Mouse (Mus musculus) Patski (cell line): ENCODE data around the gene Canx. TPM values are rescaled to one million over a fixed set of nuclear protein-coding genes. Genes with fewer than 3 reads are reported as not detected.

Experiments used
- ATAC-seq: fragments of 100-300 bp; one replicate; pipeline ENCODE4 v1.8.0; 2021
- CTCF ChIA-PET: fragments of 350-600 bp; sonication (Branson Sonifier 250); formaldehyde crosslinking; loops from one replicate; lab custom pipeline; 2022; ENCODE audit warnings: inconsistent platforms; lab: Charles Lee
- POLR2A ChIA-PET: fragments of 350-600 bp; sonication (Branson Sonifier 250); formaldehyde crosslinking; loops from one replicate; lab custom pipeline; 2022; ENCODE audit warnings: antibody characterized with exemption, inconsistent platforms; lab: Charles Lee
- DNase-seq: peaks from one replicate; pipeline ENCODE4 v3.0.0-alpha.2; 2011; ENCODE audit warnings: low read depth, low spot score
- H3K27me3 ChIP-seq: fragments of 371-371 bp; one replicate; pipeline ENCODE4 v1.5.1; 2021
- CTCF ChIP-seq: fragments of 100-300 bp; IDR thresholded peaks from one replicate; pipeline ENCODE4 v1.5.1; 2021
- in situ Hi-C: fragments of 300-500 bp; cut with MboI; formaldehyde crosslinking; loops from 3 replicates; pipeline ENCODE4 v1.11.1; 2018; ENCODE audit warnings: low pct_unique_long_range_greater_than_20kb, mixed read lengths
- polyA plus RNA-seq: library from polyadenylated mRNA; unstranded; gene quantifications from one replicate; pipeline ENCODE4 v1.2.3, GENCODE M21; 2021

Canx gene
- 801 TPM for polyA plus RNA-seq

GRCm38 (mm10) chr11:50325496-50326301, at the start of gene Canx:
Gene Canx (minus strand): TSS chr11:50325673.
- DNase-seq: peak; percentile 99
- peak; percentile 99 for ATAC-seq
- POLR2A ChIA-PET: interaction anchor here (1.0 to 2.2 kb wide), 2 partner anchors 10 to 18 kb away, joined by 3 to 8 read pairs; no protein-coding TSS in a partner anchor
- no peaks in the 10 kb centered on the region for H3K27me3 ChIP-seq
- CTCF ChIA-PET: interaction anchor here (1.3 to 2.1 kb wide), 2 partner anchors 10 to 38 kb away, joined by 3 to 8 read pairs; no protein-coding TSS in a partner anchor
- no peak for TF ChIP-seq CTCF
- in situ Hi-C loops: loop anchor here (5.0 kb wide), 1 partner anchor 42 kb away; no protein-coding TSS in a partner anchor

GRCm38 (mm10) chr11:50374286-50375015, 49.0 kb upstream of the Canx start:
- H3K27me3 ChIP-seq: no peaks in the 10 kb centered on the region
- in situ Hi-C loops: loop anchor here (5.0 to 25.0 kb wide), 2 partner anchors 97 to 1537 kb away; partner anchors contain the start of genes Gm12184 and Trim7
- no peak for ATAC-seq
- no peak for TF ChIP-seq CTCF
- POLR2A ChIA-PET: interaction anchor here (0.6 kb wide), 1 partner anchor 285 kb away, joined by 4 read pairs; no protein-coding TSS in a partner anchor
- DNase-seq: no peak
- CTCF ChIA-PET: no interaction called here

GRCm38 (mm10) chr11:50373621-50374020, 48.1 kb upstream of the Canx start:
- ChIA-PET POLR2A (no interaction called here), CTCF (no interaction called here)
- no peaks in the 10 kb centered on the region for H3K27me3 ChIP-seq
- TF ChIP-seq CTCF: no peak
- DNase-seq (no peak), ATAC-seq (no peak)
- in situ Hi-C loops: no loop called here

GRCm38 (mm10) chr11:50373086-50373485, 47.6 kb upstream of the Canx start:
- in situ Hi-C loops: no loop called here
- POLR2A ChIA-PET: no interaction called here
- DNase-seq: no peak

GRCm38 (mm10) chr11:50371911-50372310, 46.4 kb upstream of the Canx start:
- TF ChIP-seq CTCF: no peak
- H3K27me3 ChIP-seq: no peaks in the 10 kb centered on the region
- POLR2A ChIA-PET: no interaction called here
- in situ Hi-C loops: no loop called here
- ATAC-seq: no peak
- CTCF ChIA-PET: interaction anchor here (1.0 to 1.5 kb wide), 2 partner anchors 9 to 147 kb away, joined by 3 to 5 read pairs; no protein-coding TSS in a partner anchor
- DNase-seq: no peak

More at GRCm38 (mm10) chr11:50373086-50373485, 47.6 kb upstream of the Canx start:
- H3K27me3 ChIP-seq: no peaks in the 10 kb centered on the region
- no peak for ATAC-seq
- no peak for TF ChIP-seq CTCF
- CTCF ChIA-PET: interaction anchor here (1.5 kb wide), 1 partner anchor 11 kb away, joined by 5 read pairs; no protein-coding TSS in a partner anchor

- ATAC-seq: no peak
- CTCF ChIA-PET: interaction anchor here (1.5 kb wide), 1 partner anchor 9 kb away, joined by 5 read pairs; no protein-coding TSS in a partner anchor
- no peak for TF ChIP-seq CTCF
- no peak for DNase-seq
- POLR2A ChIA-PET: no interaction called here
- in situ Hi-C loops: no loop called here
- H3K27me3 ChIP-seq: no peaks in the 10 kb centered on the region
These were observed 45.9 kb upstream of the Canx start for GRCm38 (mm10) chr11:50371399-50371841.

- DNase-seq: no peak
- CTCF ChIA-PET: no interaction called here
- no peaks in the 10 kb centered on the region for H3K27me3 ChIP-seq
- no peak for ATAC-seq
- no peak for TF ChIP-seq CTCF
- in situ Hi-C loops: no loop called here
- POLR2A ChIA-PET: no interaction called here
These were observed 45.5 kb upstream of the Canx start for GRCm38 (mm10) chr11:50370969-50371368.

GRCm38 (mm10) chr11:50369360-50369911, 44.0 kb upstream of the Canx start:
- ATAC-seq (peak; percentile 78), DNase-seq (peak; percentile 50)
- in situ Hi-C loops: loop anchor here (5.0 kb wide), 3 partner anchors 42 to 197 kb away; partner anchors contain the start of genes Canx and Mrnip
- CTCF ChIA-PET: no interaction called here
- POLR2A ChIA-PET: no interaction called here
- TF ChIP-seq CTCF: no peak
- no peaks in the 10 kb centered on the region for H3K27me3 ChIP-seq

- ChIA-PET POLR2A (no interaction called here), CTCF (no interaction called here)
- no peak for TF ChIP-seq CTCF
- in situ Hi-C loops: loop anchor here (5.0 kb wide), 3 partner anchors 40 to 195 kb away; partner anchors contain the start of genes Canx and Mrnip
- DNase-seq (no peak), ATAC-seq (no peak)
- no peaks in the 10 kb centered on the region for H3K27me3 ChIP-seq
These were observed 42.1 kb upstream of the Canx start for GRCm38 (mm10) chr11:50367531-50367930.

GRCm38 (mm10) chr11:50365322-50365721, 39.8 kb upstream of the Canx start:
- H3K27me3 ChIP-seq: no peaks in the 10 kb centered on the region
- ATAC-seq (no peak), DNase-seq (no peak)
- POLR2A ChIA-PET: interaction anchor here (1.3 kb wide), 1 partner anchor 140 kb away, joined by 4 read pairs; no protein-coding TSS in a partner anchor
- TF ChIP-seq CTCF: no peak
- CTCF ChIA-PET: interaction anchor here (1.2 to 2.6 kb wide), 6 partner anchors 11 to 73 kb away, joined by 3 to 13 read pairs (median 6); partner anchors contain the start of genes Cby3 and Maml1
- in situ Hi-C loops: loop anchor here (5.0 kb wide), 3 partner anchors 38 to 193 kb away; partner anchors contain the start of genes Canx and Mrnip
